Comparison of ENCODE assay signal across 8 mouse cellular contexts in genomic region chrX:108835233-108835632, GRCm38 (mm10). TPM values are rescaled to one million over a fixed set of nuclear protein-coding genes. Genes with fewer than 3 reads are reported as not detected.
DNase-seq lines count a peak whose midpoint lies in the region; ATAC-seq lines count a peak whose summit lies in the region.

No protein-coding gene starts in this region.

- WGBS in lung, embryonic 16.5 days = 59% methylated on average over 5 of the region's 5 CpGs
- WGBS in limb, embryonic 15.5 days = 59% methylated on average over 5 of the region's 5 CpGs
- 61% methylated on average over 5 of the region's 5 CpGs for WGBS in stomach, embryonic 16.5 days

- DNase-seq in CD4-positive, CD25-positive, alpha-beta regulatory T cell, adult 2 months (ENCODE audit: low read depth, low spot score) = peak; percentile 1
- DNase-seq in lung, postnatal 25 days (ENCODE audit: low spot score) = no peak
- DNase-seq in retina, embryonic 14.5 days (ENCODE audit: low spot score) = no peak
- DNase-seq in left cerebral cortex, postnatal 25 days (ENCODE audit: low spot score in 2 of 2) = no peak

- H3K27ac ChIP-seq in lung, embryonic 16.5 days (ENCODE audit: low read length) = no peak overlapping the region
- H3K27ac ChIP-seq in limb, embryonic 15.5 days = no peak overlapping the region
- no peak overlapping the region for H3K27ac ChIP-seq in stomach, embryonic 16.5 days (ENCODE audit: low read length)

- H3K4me3 ChIP-seq in lung, embryonic 16.5 days (ENCODE audit: low read length) = peak overlapping the region; percentile 50
- peak overlapping the region; percentile 55 for H3K4me3 ChIP-seq in limb, embryonic 15.5 days
- H3K4me3 ChIP-seq in stomach, embryonic 16.5 days (replicated peaks; ENCODE audit: low read length) = peak overlapping the region; percentile 51

- H3K4me2 ChIP-seq in lung, embryonic 16.5 days (ENCODE audit: low read depth, low read length) = peak overlapping the region; percentile 48
- peak overlapping the region; percentile 36; the same call in 1 of the 2 replicates for H3K4me2 ChIP-seq in limb, embryonic 15.5 days
- peak overlapping the region; percentile 43 for H3K4me2 ChIP-seq in stomach, embryonic 16.5 days (ENCODE audit: low read depth, low read length)

- H3K36me3 ChIP-seq in lung, embryonic 16.5 days (ENCODE audit: control insufficient read depth, insufficient read depth, low read length) = no peaks in the 10 kb centered on the region
- H3K36me3 ChIP-seq in limb, embryonic 15.5 days = no peaks in the 10 kb centered on the region
- H3K36me3 ChIP-seq in stomach, embryonic 16.5 days (ENCODE audit: control insufficient read depth, insufficient read depth, low read length) = no peaks in the 10 kb centered on the region

- H3K9ac ChIP-seq in lung, embryonic 16.5 days (ENCODE audit: low read length) = no peak overlapping the region
- H3K9ac ChIP-seq in limb, embryonic 15.5 days = no peak overlapping the region
- peak overlapping the region; percentile 61; the same call in 1 of the 2 replicates for H3K9ac ChIP-seq in stomach, embryonic 16.5 days (ENCODE audit: low read length)

- no peaks in the 10 kb centered on the region for H3K27me3 ChIP-seq in lung, embryonic 16.5 days (ENCODE audit: control insufficient read depth, insufficient read depth, low read depth, low read length)
- no peaks in the 10 kb centered on the region for H3K27me3 ChIP-seq in limb, embryonic 15.5 days
- H3K27me3 ChIP-seq in stomach, embryonic 16.5 days (ENCODE audit: control insufficient read depth, insufficient read depth, low read length) = no peaks in the 10 kb centered on the region

- no peak for ATAC-seq in CD4-positive, CD25-positive, alpha-beta regulatory T cell, adult 4 months
- ATAC-seq in lung, embryonic 16.5 days (ENCODE audit: low read depth) = no peak
- no peak for ATAC-seq in limb, embryonic 15.5 days (ENCODE audit: insufficient number of reproducible peaks, low FRiP score, low TSS enrichment, low read depth)
- ATAC-seq in stomach, embryonic 16.5 days (ENCODE audit: insufficient read depth, low FRiP score) = no peak

- H3K4me1 ChIP-seq in lung, embryonic 16.5 days (replicated peaks; ENCODE audit: control insufficient read depth, insufficient read depth, low read length) = no peaks in the 10 kb centered on the region
- no peaks in the 10 kb centered on the region for H3K4me1 ChIP-seq in limb, embryonic 15.5 days
- H3K4me1 ChIP-seq in stomach, embryonic 16.5 days (ENCODE audit: control insufficient read depth, insufficient read depth, low read length) = no peaks in the 10 kb centered on the region

- H3K9me3 ChIP-seq in lung, embryonic 16.5 days (ENCODE audit: control insufficient read depth, low read length) = no peaks in the 10 kb centered on the region
- no peaks in the 10 kb centered on the region for H3K9me3 ChIP-seq in limb, embryonic 15.5 days
- H3K9me3 ChIP-seq in stomach, embryonic 16.5 days (replicated peaks; ENCODE audit: control insufficient read depth, low read length) = no peaks in the 10 kb centered on the region

- intact Hi-C loops in left cerebral cortex, postnatal 25 days (cut with DNase I) = no loop called here

RNA-seq across cellular contexts. Expression of gene Brwd3, which starts 1.1 kb away (rescaled TPM):
- polyA plus RNA-seq in CD4-positive, CD25-positive, alpha-beta regulatory T cell, adult 4 months (2017; shearing (Covaris generic)) = 1 to 10 TPM; 4.7 to 5.2 TPM
- polyA plus RNA-seq in lung, embryonic 16.5 days (2015; fragmentation: Nextera tagmentation; extraction: Ambion mirVana) = 2.8 and 3.4 TPM in 2 replicates
- 2.9 and 3.3 TPM in 2 replicates for polyA plus RNA-seq in limb, embryonic 15.5 days (2015; fragmentation: Nextera tagmentation; extraction: Ambion mirVana)
- polyA plus RNA-seq in stomach, embryonic 16.5 days (2015; fragmentation: Nextera tagmentation; extraction: Ambion mirVana) = 2.3 and 3.2 TPM in 2 replicates
- 10 to 100 TPM; 13.2 to 14.1 TPM for total RNA-seq in left cerebral cortex, postnatal 25 days (2021)
